Mouse (Mus musculus) liver, embryonic 14.5 days (tissue): ENCODE measurements around the gene Hoxa5. TPM values are rescaled to one million over a fixed set of nuclear protein-coding genes. Genes with fewer than 3 reads are reported as not detected.
A peak's percentile ranks its signal among the peaks of the same experiment; 100 is the strongest.

Experiments
- ATAC-seq: fragments of 200-750 bp; cut with Nextera tagmentation; 2 replicates; pipeline ENCODE4 v1.8.0; 2017; ENCODE audit warnings: moderate number of reproducible peaks, mild to moderate bottlenecking, moderate library complexity; ENCODE audit not compliant: insufficient read depth
- DNase-seq, 3 experiments: peaks; one replicate each; pipeline ENCODE4 v3.0.0-alpha.2; 2012 to 2013; ENCODE audit warnings: low read depth in 3 of 3, low spot score in 3 of 3
- H3K27ac ChIP-seq: fragments of 300-500 bp; sonication (generic); 2 replicates; pipeline ENCODE4 v1.5.1; 2014; ENCODE audit warnings: moderate library complexity, mild to moderate bottlenecking, control low read depth, inconsistent platforms
- H3K27me3 ChIP-seq: fragments of 300-500 bp; sonication (generic); 2 replicates; pipeline ENCODE4 v1.6.1; 2014; ENCODE audit warnings: mild to moderate bottlenecking, low read length, moderate library complexity; ENCODE audit not compliant: control insufficient read depth, insufficient read depth
- H3K36me3 ChIP-seq: fragments of 300-500 bp; sonication (generic); replicated peaks from 2 replicates; pipeline ENCODE4 v1.6.1; 2014; ENCODE audit warnings: low read depth; ENCODE audit not compliant: control insufficient read depth, insufficient read depth
- H3K4me1 ChIP-seq, 2 experiments: fragments of 200-500 bp in 1 of 2; fragments of 300-500 bp in 1 of 2; sonication (generic) in 1 of 2; replicated peaks; 2 replicates each; pipeline ENCODE4 v1.6.1; 2012 to 2014; ENCODE audit warnings: antibody characterized with exemption in 1 of 2, inconsistent platforms in 1 of 2, low read length in 1 of 2; ENCODE audit not compliant: control insufficient read depth in 2 of 2, insufficient read depth in 2 of 2
- H3K4me2 ChIP-seq: fragments of 300-500 bp; sonication (generic); 2 replicates; pipeline ENCODE4 v1.6.1; 2014; ENCODE audit warnings: low read depth, mild to moderate bottlenecking, control low read depth, moderate library complexity
- H3K4me3 ChIP-seq, 2 experiments: fragments of 200-500 bp in 1 of 2; fragments of 300-500 bp in 1 of 2; sonication (generic) in 1 of 2; 2 replicates each; pipeline ENCODE4 v1.5.1; 2012 to 2014; ENCODE audit warnings: low read depth in 2 of 2, low read length in 2 of 2, mild to moderate bottlenecking in 2 of 2, control low read depth in 1 of 2, inconsistent platforms in 1 of 2, moderate library complexity in 1 of 2; ENCODE audit not compliant: insufficient read depth in 1 of 2
- H3K9ac ChIP-seq: fragments of 300-500 bp; sonication (generic); replicated peaks from 2 replicates; pipeline ENCODE4 v1.6.1; 2014; ENCODE audit warnings: mild to moderate bottlenecking, control low read depth, moderate library complexity
- H3K9me3 ChIP-seq: fragments of 300-500 bp; sonication (generic); 2 replicates; pipeline ENCODE4 v1.6.1; 2016; ENCODE audit warnings: low read length, mixed read lengths; ENCODE audit not compliant: control insufficient read depth
- CTCF ChIP-seq: IDR thresholded peaks from 2 replicates; pipeline ENCODE4 v1.5.1; 2016; ENCODE audit warnings: antibody characterized with exemption, low read depth, control low read depth
- EP300 ChIP-seq: IDR thresholded peaks from 2 replicates; pipeline ENCODE4 v1.6.1; 2016; ENCODE audit warnings: antibody characterized with exemption, low read depth
- WGBS: fragments of 180-500 bp; shearing (Covaris S2); extraction: QIAGEN DNeasy Blood & Tissue Kit; methylation state at CpG from one replicate; pipeline ENCODE4 v1.1.7; 2014; ENCODE audit not compliant: insufficient replicate concordance; 5-methylcytosine and 5-hydroxymethylcytosine counted together
- polyA plus RNA-seq, 2 experiments: library from polyadenylated mRNA; depleted of rRNA in 1 of 2; stranded (reverse) in 1 of 2; unstranded in 1 of 2; fragments of >200 nt; fragmentation: Nextera tagmentation in 1 of 2; extraction: Ambion mirVana in 1 of 2; gene quantifications; 2 replicates each; pipeline versions ENCODE4 v1.2.1 to v1.2.3; 2012 to 2014

Hoxa5 gene
- polyA plus RNA-seq, 2 experiments, result 0.43 to 0.52 TPM

- ATAC-seq (no peak), DNase-seq (no peak)
- H3K9ac ChIP-seq, result no peak overlapping the region
- H3K9me3 ChIP-seq, result no peaks in the 10 kb centered on the region
- H3K4me1 ChIP-seq, result no peaks in the 10 kb centered on the region
- no peak for TF ChIP-seq EP300
- TF ChIP-seq CTCF, result no peak
- H3K27ac ChIP-seq, result no peak overlapping the region
- H3K4me3 ChIP-seq, result no peak overlapping the region
- no peak overlapping the region for H3K4me2 ChIP-seq
- 29% methylated on average over 1 of the region's 1 CpGs for WGBS
- H3K27me3 ChIP-seq, result peaks cover 98% of the 10 kb centered on the region
- H3K36me3 ChIP-seq, result no peaks in the 10 kb centered on the region
These were observed 37.2 kb downstream of the Hoxa5 start for GRCm38 (mm10) chr6:52167176-52167575.

- Histone ChIP-seq H3K9me3 (no peaks in the 10 kb centered on the region), H3K27me3 (peaks cover 98% of the 10 kb centered on the region), H3K36me3 (no peaks in the 10 kb centered on the region), H3K4me1 (no peaks in the 10 kb centered on the region), H3K27ac (no peak overlapping the region), H3K4me3 (no peak overlapping the region), H3K4me2 (no peak overlapping the region), H3K9ac (no peak overlapping the region)
- TF ChIP-seq EP300, result no peak
- TF ChIP-seq CTCF, result no peak
- 13% methylated on average over 4 of the region's 4 CpGs for WGBS
- ATAC-seq (no peak), DNase-seq (no peak)
These were observed 37.8 kb downstream of the Hoxa5 start for GRCm38 (mm10) chr6:52166431-52167077.

- Histone ChIP-seq H3K4me1 (no peaks in the 10 kb centered on the region), H3K9me3 (no peaks in the 10 kb centered on the region), H3K27ac (no peak overlapping the region), H3K9ac (no peak overlapping the region), H3K36me3 (no peaks in the 10 kb centered on the region), H3K4me3 (no peak overlapping the region), H3K27me3 (peaks cover 97% of the 10 kb centered on the region), H3K4me2 (0 out of 2 replicates have a peak overlapping the region, but pooled peaks have one; percentile 24)
- DNase-seq (no peak), ATAC-seq (no peak)
- 4% methylated on average over 28 of the region's 28 CpGs for WGBS
- TF ChIP-seq CTCF (no peak), EP300 (no peak)
These were observed 38.7 kb downstream of the Hoxa5 start for GRCm38 (mm10) chr6:52165441-52166370.

- no peaks in the 10 kb centered on the region; a peak in 1 of 4 replicates for H3K4me1 ChIP-seq
- peak within 1 kb of the TSS; percentile 33 for H3K4me2 ChIP-seq
- WGBS, result 1% methylated on average over 25 of the region's 25 CpGs
- no peak within 1 kb of the TSS for H3K27ac ChIP-seq
- DNase-seq (no peak), ATAC-seq (no peak)
- peak within 1 kb of the TSS; percentile 0 to 21; a peak in 2 of 4 replicates for H3K4me3 ChIP-seq
- H3K9me3 ChIP-seq, result no peaks in the 10 kb centered on the region
- TF ChIP-seq CTCF (no peak), EP300 (no peak)
- H3K36me3 ChIP-seq, result no peaks in the 10 kb centered on the region
- H3K27me3 ChIP-seq, result peaks cover 97% of the 10 kb centered on the region
- no peak within 1 kb of the TSS for H3K9ac ChIP-seq
These were observed 39.6 kb downstream of the Hoxa5 start, which contains the start of gene Hoxa2 for GRCm38 (mm10) chr6:52164626-52165440. Gene Hoxa2 (minus strand): TSS chr6:52164831.
